Mouse (Mus musculus): ENCODE results near the gene Rpl9-ps1. TPM values are rescaled to one million over a fixed set of nuclear protein-coding genes. Genes with fewer than 3 reads are reported as not detected.

The Rpl9-ps1 gene
- polyA plus RNA-seq, 1 experiment from 2014 or later, result not detected

DNA sequence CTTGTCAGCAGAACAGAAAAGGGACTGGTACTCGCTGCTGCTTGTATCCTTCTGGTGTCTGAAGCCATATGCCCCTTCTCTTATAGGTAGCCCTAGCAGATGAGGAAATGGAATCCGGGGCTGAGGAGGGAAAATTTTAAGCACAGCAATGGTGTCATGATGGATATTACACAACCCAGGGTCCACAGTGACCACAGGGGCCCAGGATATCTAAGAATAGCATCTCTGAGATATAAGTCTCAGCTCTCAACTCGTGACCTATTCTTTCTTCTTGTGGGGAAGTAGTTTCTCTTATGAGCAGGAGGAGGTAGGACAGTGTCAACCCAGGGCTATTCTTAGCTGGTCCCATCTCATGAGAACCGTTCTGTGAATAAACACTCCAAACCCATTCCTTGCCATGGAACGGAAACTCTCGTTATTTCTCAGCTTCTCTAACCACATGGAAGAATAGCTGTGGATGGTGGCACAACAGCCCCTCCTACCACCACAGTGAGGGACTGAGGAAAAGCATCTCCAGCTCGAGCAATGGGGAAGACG lies 4.0 kb upstream of the Rpl9-ps1 start, which contains the start of gene Ccl3:
Ccl3 (minus strand) TSS at position 51 of the 537 bp plus-strand sequence.
- Histone ChIP-seq H3K27ac (ENCODE audit: low read length) (no peak within 1 kb of the TSS), H3K4me1 (replicated peaks; ENCODE audit: control insufficient read depth, insufficient read depth, low read length) (no peaks in the 10 kb centered on the region), H3K9ac (replicated peaks; ENCODE audit: low read depth, low read length) (no peak within 1 kb of the TSS), H3K27me3 (replicated peaks; ENCODE audit: control insufficient read depth, insufficient read depth, low read length) (no peaks in the 10 kb centered on the region), H3K9me3 (ENCODE audit: control insufficient read depth, low read length) (no peaks in the 10 kb centered on the region), H3K4me3 (replicated peaks; ENCODE audit: low read length) (no peak within 1 kb of the TSS), H3K4me2 (ENCODE audit: low read length) (no peak within 1 kb of the TSS), H3K36me3 (ENCODE audit: control insufficient read depth, insufficient read depth) (no peaks in the 10 kb centered on the region)
- no peak for ATAC-seq
- 81% methylated on average over 8 of the region's 8 CpGs for WGBS

DNA sequence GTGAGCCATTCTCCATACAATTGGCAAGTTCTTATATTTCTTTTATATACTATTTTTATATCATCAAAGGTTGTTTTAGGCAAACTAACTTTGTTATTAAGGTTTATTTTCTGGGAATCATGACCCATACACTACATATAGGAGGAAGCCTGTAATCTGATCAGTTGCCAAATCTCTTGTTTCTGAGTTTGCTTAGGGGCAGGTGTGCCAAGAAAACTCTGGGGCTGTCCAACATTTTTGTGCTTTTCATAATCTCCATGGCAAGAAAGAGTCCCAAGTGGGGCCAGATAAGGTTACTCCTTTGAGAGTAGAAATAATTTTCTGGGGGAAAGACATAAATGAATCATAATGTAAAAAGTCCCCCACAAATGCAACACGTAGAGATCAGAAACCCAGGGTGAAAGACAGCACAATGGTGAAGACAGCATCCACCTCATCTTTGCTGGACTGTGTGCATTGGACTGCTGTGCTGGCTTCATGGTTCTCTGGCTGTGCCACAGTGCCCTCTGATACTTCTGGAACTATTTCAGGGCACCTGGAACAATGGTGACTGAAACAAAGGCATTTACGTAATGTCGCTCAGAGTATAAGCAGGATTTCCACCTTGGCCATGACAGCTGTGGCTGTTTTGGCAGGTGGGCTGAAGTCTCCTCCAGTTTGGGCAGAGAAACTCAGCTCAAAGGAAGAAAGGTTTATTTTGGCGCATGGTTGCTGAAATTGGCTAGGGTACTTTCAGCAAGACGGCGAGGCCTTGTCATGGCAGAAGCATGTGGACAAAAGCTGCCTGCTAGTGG lies 1.1 kb upstream of the Rpl9-ps1 start:
- H3K4me2 ChIP-seq (ENCODE audit: low read length), result no peak overlapping the region
- H3K9ac ChIP-seq (replicated peaks; ENCODE audit: low read depth, low read length), result no peak overlapping the region
- WGBS, result 93% methylated on average over 6 of the region's 6 CpGs
- no peak overlapping the region for H3K4me3 ChIP-seq (replicated peaks; ENCODE audit: low read length)
- no peaks in the 10 kb centered on the region for H3K27me3 ChIP-seq (replicated peaks; ENCODE audit: control insufficient read depth, insufficient read depth, low read length)
- no peaks in the 10 kb centered on the region for H3K4me1 ChIP-seq (replicated peaks; ENCODE audit: control insufficient read depth, insufficient read depth, low read length)
- no peaks in the 10 kb centered on the region for H3K9me3 ChIP-seq (ENCODE audit: control insufficient read depth, low read length)
- no peak for ATAC-seq
- H3K36me3 ChIP-seq (ENCODE audit: control insufficient read depth, insufficient read depth), result no peaks in the 10 kb centered on the region
- no peak overlapping the region for H3K27ac ChIP-seq (ENCODE audit: low read length)

DNA sequence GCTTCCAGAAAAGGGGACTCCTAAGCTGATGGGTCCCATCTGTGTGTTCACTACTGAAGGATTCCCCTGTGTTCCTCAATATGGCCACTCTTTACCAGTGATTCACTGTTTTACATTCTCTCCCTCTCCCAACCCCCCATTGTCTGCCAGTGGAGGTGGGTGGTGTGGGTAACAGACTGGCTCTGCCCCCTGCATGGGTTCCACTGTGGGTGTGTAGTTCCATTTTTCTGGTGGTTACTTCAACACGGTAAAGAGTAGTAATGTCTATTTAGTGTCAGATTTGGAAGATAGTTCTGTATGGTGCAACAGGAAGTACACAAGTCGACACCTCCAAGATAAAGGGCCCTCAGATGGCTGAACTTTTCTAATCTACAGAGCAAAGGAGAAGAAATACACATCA lies 4.2 kb downstream of the Rpl9-ps1 start:
- no peak overlapping the region for H3K4me2 ChIP-seq (ENCODE audit: low read length)
- no peaks in the 10 kb centered on the region for H3K4me1 ChIP-seq (replicated peaks; ENCODE audit: control insufficient read depth, insufficient read depth, low read length)
- no peak overlapping the region for H3K27ac ChIP-seq (ENCODE audit: low read length)
- 87% methylated on average over 2 of the region's 2 CpGs for WGBS
- no peaks in the 10 kb centered on the region for H3K9me3 ChIP-seq (ENCODE audit: control insufficient read depth, low read length)
- no peaks in the 10 kb centered on the region for H3K27me3 ChIP-seq (replicated peaks; ENCODE audit: control insufficient read depth, insufficient read depth, low read length)
- no peak overlapping the region for H3K9ac ChIP-seq (replicated peaks; ENCODE audit: low read depth, low read length)
- no peaks in the 10 kb centered on the region for H3K36me3 ChIP-seq (ENCODE audit: control insufficient read depth, insufficient read depth)
- H3K4me3 ChIP-seq (replicated peaks; ENCODE audit: low read length), result no peak overlapping the region
- no peak for ATAC-seq

DNA sequence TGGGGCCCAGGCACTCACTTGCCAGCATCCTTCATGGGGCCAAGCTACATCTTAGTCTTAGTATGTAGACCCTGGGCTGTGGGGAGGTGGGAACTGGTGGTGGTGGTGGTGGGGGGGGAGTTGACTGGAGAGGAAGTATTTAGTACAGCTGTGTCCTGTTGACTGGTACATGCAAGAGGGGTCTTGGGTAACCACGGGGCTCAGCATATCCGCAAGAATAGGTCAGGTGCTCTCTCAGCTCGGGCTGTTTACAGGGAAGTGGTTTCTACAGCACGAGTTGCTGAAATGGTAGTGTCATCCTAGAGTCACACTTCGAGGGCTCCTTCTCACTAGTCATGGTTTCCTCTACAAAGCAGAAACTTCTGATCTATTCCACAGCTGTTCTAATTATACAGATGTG lies 5.3 kb downstream of the Rpl9-ps1 start:
- no peak overlapping the region for H3K4me2 ChIP-seq (ENCODE audit: low read length)
- WGBS, result 89% methylated on average over 5 of the region's 5 CpGs
- no peaks in the 10 kb centered on the region for H3K4me1 ChIP-seq (replicated peaks; ENCODE audit: control insufficient read depth, insufficient read depth, low read length)
- H3K36me3 ChIP-seq (ENCODE audit: control insufficient read depth, insufficient read depth), result no peaks in the 10 kb centered on the region
- no peak overlapping the region for H3K27ac ChIP-seq (ENCODE audit: low read length)
- no peaks in the 10 kb centered on the region for H3K27me3 ChIP-seq (replicated peaks; ENCODE audit: control insufficient read depth, insufficient read depth, low read length)
- no peak overlapping the region for H3K4me3 ChIP-seq (replicated peaks; ENCODE audit: low read length)
- no peak for ATAC-seq
- no peak overlapping the region for H3K9ac ChIP-seq (replicated peaks; ENCODE audit: low read depth, low read length)
- H3K9me3 ChIP-seq (ENCODE audit: control insufficient read depth, low read length), result no peaks in the 10 kb centered on the region

DNA sequence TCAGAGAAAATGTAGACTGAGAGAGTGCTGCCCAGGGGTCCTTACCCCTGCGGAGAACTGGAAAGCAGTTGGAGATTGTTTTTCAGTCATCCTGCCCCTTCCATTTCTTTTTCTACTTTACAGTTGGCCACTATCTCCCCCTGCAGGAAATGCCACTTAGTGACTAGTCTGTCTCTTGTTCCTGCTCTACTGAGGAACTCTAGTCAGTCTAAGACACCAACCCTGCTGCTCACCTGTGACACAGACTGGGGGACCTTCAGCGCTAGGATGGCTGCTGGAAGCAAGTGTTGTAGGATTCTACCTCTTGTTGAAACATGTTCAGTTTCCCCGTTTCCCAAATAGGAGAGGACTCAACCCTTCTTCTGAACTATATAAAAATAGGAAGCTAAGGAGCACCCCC lies 5.9 kb downstream of the Rpl9-ps1 start:
- no peaks in the 10 kb centered on the region for H3K4me1 ChIP-seq (replicated peaks; ENCODE audit: control insufficient read depth, insufficient read depth, low read length)
- H3K36me3 ChIP-seq (ENCODE audit: control insufficient read depth, insufficient read depth), result no peaks in the 10 kb centered on the region
- no peak overlapping the region for H3K27ac ChIP-seq (ENCODE audit: low read length)
- H3K4me3 ChIP-seq (replicated peaks; ENCODE audit: low read length), result no peak overlapping the region
- H3K9me3 ChIP-seq (ENCODE audit: control insufficient read depth, low read length), result no peaks in the 10 kb centered on the region
- 72% methylated on average over 3 of the region's 3 CpGs for WGBS
- H3K4me2 ChIP-seq (ENCODE audit: low read length), result no peak overlapping the region
- H3K9ac ChIP-seq (replicated peaks; ENCODE audit: low read depth, low read length), result no peak overlapping the region
- no peak for ATAC-seq
- no peaks in the 10 kb centered on the region for H3K27me3 ChIP-seq (replicated peaks; ENCODE audit: control insufficient read depth, insufficient read depth, low read length)

DNA sequence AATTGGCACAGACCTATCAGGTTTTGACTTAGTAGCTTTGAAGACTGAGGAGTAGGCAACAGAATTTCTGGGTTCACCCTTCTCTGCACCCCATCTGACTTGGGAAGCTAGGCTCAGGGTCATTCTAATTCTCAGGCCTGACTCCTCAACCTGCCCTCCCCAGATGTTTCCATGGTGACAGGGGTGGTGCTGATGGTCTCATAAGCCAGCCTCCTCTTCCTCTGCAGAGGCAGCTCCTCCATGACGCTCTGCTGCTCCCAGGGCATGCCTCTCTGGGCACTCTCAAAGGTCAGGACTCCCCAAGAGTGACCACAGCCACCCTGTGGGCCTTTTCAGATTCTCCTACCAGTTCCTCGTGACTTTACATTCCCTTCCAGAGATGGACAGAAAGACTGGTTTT lies 6.5 kb downstream of the Rpl9-ps1 start:
- no peak overlapping the region for H3K9ac ChIP-seq (replicated peaks; ENCODE audit: low read depth, low read length)
- H3K4me1 ChIP-seq (replicated peaks; ENCODE audit: control insufficient read depth, insufficient read depth, low read length), result peaks cover 3% of the 10 kb centered on the region
- H3K36me3 ChIP-seq (ENCODE audit: control insufficient read depth, insufficient read depth), result no peaks in the 10 kb centered on the region
- H3K27ac ChIP-seq (ENCODE audit: low read length), result no peak overlapping the region
- H3K4me2 ChIP-seq (ENCODE audit: low read length), result no peak overlapping the region
- H3K9me3 ChIP-seq (ENCODE audit: control insufficient read depth, low read length), result no peaks in the 10 kb centered on the region
- H3K4me3 ChIP-seq (replicated peaks; ENCODE audit: low read length), result no peak overlapping the region
- H3K27me3 ChIP-seq (replicated peaks; ENCODE audit: control insufficient read depth, insufficient read depth, low read length), result no peaks in the 10 kb centered on the region
- no peak for ATAC-seq
- 62% methylated on average over 2 of the region's 2 CpGs for WGBS

DNA sequence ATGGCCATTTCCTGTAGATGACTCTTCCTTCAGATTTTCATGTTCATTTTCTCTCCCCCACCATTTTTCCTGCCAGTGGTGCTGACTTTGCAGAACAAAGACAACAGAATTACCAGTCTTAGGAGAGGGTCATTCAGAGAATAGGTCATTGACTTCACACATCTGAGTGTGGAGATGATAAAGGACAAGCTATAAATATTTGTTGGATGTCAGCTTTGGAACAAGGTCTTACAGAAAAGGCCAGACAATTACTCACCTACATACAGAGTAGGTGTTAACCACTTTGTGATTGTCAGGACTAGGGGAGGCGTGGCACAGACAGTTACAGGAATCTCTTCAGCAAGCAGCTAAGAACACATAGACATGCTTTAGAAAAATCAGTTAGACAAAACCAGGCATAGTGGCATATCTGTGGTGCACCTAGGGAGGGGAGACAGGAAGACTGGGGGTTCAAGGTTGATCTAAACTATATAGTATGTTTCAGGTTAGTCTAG lies 8.6 kb downstream of the Rpl9-ps1 start:
- H3K4me1 ChIP-seq (replicated peaks; ENCODE audit: control insufficient read depth, insufficient read depth, low read length), result peaks cover 3% of the 10 kb centered on the region
- no peak overlapping the region for H3K4me3 ChIP-seq (replicated peaks; ENCODE audit: low read length)
- H3K9me3 ChIP-seq (ENCODE audit: control insufficient read depth, low read length), result no peaks in the 10 kb centered on the region
- H3K4me2 ChIP-seq (ENCODE audit: low read length), result no peak overlapping the region
- no peaks in the 10 kb centered on the region for H3K27me3 ChIP-seq (replicated peaks; ENCODE audit: control insufficient read depth, insufficient read depth, low read length)
- H3K9ac ChIP-seq (replicated peaks; ENCODE audit: low read depth, low read length), result no peak overlapping the region
- WGBS, result 85% methylated on average over 1 of the region's 1 CpGs
- H3K36me3 ChIP-seq (ENCODE audit: control insufficient read depth, insufficient read depth), result no peaks in the 10 kb centered on the region
- ATAC-seq, result no peak
- H3K27ac ChIP-seq (ENCODE audit: low read length), result no peak overlapping the region

DNA sequence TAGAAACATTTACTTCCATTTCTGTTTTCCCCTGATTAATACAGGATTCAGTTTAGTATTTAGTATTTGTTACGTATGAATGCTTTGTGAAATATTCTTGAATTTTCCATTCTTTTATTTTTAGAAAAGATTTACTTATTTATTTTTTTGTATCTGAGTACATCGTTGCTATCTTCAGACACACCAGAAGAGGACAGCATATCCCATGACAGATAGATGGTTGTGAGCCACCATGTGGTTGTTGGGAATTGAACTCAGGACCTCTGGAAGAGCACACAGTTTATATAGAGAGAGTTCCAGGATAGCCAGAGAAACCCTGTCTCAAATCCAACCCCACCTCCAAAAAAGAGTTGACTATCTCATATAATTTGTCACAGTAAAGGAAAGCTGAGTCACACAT lies 10.5 kb downstream of the Rpl9-ps1 start:
- Histone ChIP-seq H3K9ac (replicated peaks; ENCODE audit: low read depth, low read length) (no peak overlapping the region), H3K4me3 (replicated peaks; ENCODE audit: low read length) (no peak overlapping the region), H3K27me3 (replicated peaks; ENCODE audit: control insufficient read depth, insufficient read depth, low read length) (no peaks in the 10 kb centered on the region), H3K4me1 (replicated peaks; ENCODE audit: control insufficient read depth, insufficient read depth, low read length) (peaks cover 3% of the 10 kb centered on the region), H3K4me2 (ENCODE audit: low read length) (no peak overlapping the region), H3K9me3 (ENCODE audit: control insufficient read depth, low read length) (no peaks in the 10 kb centered on the region), H3K36me3 (ENCODE audit: control insufficient read depth, insufficient read depth) (no peaks in the 10 kb centered on the region), H3K27ac (ENCODE audit: low read length) (no peak overlapping the region)
- 90% methylated on average over 2 of the region's 2 CpGs for WGBS
- ATAC-seq, result no peak

DNA sequence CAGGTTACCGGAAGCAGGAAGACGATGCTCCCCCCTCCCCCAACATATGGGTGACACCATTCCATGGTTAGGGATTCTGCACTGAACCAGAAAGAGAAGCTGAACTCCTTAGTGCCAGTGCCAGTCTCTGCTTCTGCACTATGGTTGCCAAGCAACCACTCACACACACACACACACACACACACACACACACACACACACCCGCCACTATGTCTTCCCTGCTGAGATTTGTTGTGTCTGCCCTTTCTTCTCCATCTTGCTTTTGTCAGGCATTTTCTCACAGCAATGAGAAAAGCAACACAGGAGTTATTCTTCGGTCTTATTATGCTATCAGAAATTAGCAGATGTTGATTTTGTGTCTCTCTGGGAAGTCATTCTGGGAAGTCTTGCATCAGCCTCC lies 11.0 kb downstream of the Rpl9-ps1 start:
- Histone ChIP-seq H3K9ac (replicated peaks; ENCODE audit: low read depth, low read length) (no peak overlapping the region), H3K27ac (ENCODE audit: low read length) (no peak overlapping the region), H3K36me3 (ENCODE audit: control insufficient read depth, insufficient read depth) (no peaks in the 10 kb centered on the region), H3K4me2 (ENCODE audit: low read length) (no peak overlapping the region), H3K4me3 (replicated peaks; ENCODE audit: low read length) (no peak overlapping the region), H3K4me1 (replicated peaks; ENCODE audit: control insufficient read depth, insufficient read depth, low read length) (peaks cover 3% of the 10 kb centered on the region), H3K27me3 (replicated peaks; ENCODE audit: control insufficient read depth, insufficient read depth, low read length) (no peaks in the 10 kb centered on the region), H3K9me3 (ENCODE audit: control insufficient read depth, low read length) (no peaks in the 10 kb centered on the region)
- ATAC-seq, result no peak
- 32% methylated on average over 4 of the region's 4 CpGs for WGBS
